7 mouse cellular contexts compared by ENCODE assay signal in the genomic region with DNA sequence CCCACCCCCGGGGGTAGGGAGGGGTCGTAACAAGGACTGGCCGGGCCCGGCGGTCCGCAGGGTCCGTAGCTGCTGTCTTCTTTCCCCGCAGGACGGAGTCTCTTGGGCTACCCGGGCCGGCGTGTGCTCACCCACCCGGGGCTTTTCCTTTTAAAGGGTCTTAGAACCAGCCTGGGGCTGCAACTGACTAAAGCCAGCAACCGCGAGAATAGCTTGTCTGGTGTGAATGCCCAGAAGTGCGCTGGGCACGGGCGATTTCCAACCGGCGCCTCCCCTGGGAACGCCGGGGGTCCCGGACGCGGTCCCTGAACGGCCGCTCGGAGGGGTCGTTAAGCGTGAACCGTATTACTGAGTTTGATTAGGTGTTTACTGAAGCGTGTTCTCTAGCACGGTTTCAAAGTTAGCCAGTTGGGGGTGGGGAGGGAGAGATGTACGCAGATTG. TPM values are rescaled to one million over a fixed set of nuclear protein-coding genes. Genes with fewer than 3 reads are reported as not detected.
DNase-seq lines count a peak whose midpoint lies in the region; ATAC-seq and TF ChIP-seq lines count a peak whose summit lies in the region.

No protein-coding gene starts in this region.

- H3K4me3 ChIP-seq in hindbrain, embryonic 13.5 days = peak overlapping the region; percentile 92
- H3K4me3 ChIP-seq in liver, postnatal 0 days (ENCODE audit: low read depth, low read length) = peak overlapping the region; percentile 75
- H3K4me3 ChIP-seq in testis, adult 2 months (ENCODE audit: control insufficient read depth, low read depth, low read length) = peak overlapping the region; percentile 96

- H3K27me3 ChIP-seq in hindbrain, embryonic 13.5 days = no peaks in the 10 kb centered on the region
- no peaks in the 10 kb centered on the region for H3K27me3 ChIP-seq in liver, postnatal 0 days (ENCODE audit: insufficient read depth, low read length)
- no peaks in the 10 kb centered on the region for H3K27me3 ChIP-seq in testis, adult 2 months (ENCODE audit: control insufficient read depth, insufficient read depth, low read length)

- no peaks in the 10 kb centered on the region for H3K36me3 ChIP-seq in hindbrain, embryonic 13.5 days
- no peaks in the 10 kb centered on the region for H3K36me3 ChIP-seq in liver, postnatal 0 days (replicated peaks; ENCODE audit: insufficient read depth, low read length)
- H3K36me3 ChIP-seq in testis, adult 2 months (ENCODE audit: control insufficient read depth, insufficient read depth, low read length) = peaks cover 2% of the 10 kb centered on the region; the same call in 1 of the 2 replicates

- no peak for TF ChIP-seq POLR2A in testis, adult 2 months (IDR thresholded peaks at IDR 0.05; ENCODE audit: control insufficient read depth, low read depth, low read length)

- ATAC-seq in hindbrain, embryonic 13.5 days (ENCODE audit: low FRiP score) = peak; percentile 71
- ATAC-seq in liver, postnatal 0 days = no peak

- under 1% methylated on average over 32 of the region's 34 CpGs for WGBS in hindbrain, embryonic 13.5 days
- under 1% methylated on average over 32 of the region's 34 CpGs for WGBS in liver, postnatal 0 days (ENCODE audit: insufficient replicate concordance)

- no peaks in the 10 kb centered on the region for H3K9me3 ChIP-seq in hindbrain, embryonic 13.5 days
- H3K9me3 ChIP-seq in liver, postnatal 0 days (ENCODE audit: low read length) = no peaks in the 10 kb centered on the region

- H3K4me2 ChIP-seq in hindbrain, embryonic 13.5 days = peak overlapping the region; percentile 76
- H3K4me2 ChIP-seq in liver, postnatal 0 days (ENCODE audit: low read depth, low read length) = peak overlapping the region; percentile 92

- no peak for TF ChIP-seq EP300 in liver, postnatal 0 days (IDR thresholded peaks at IDR 0.05; ENCODE audit: low read depth)

- peak overlapping the region; percentile 96 for H3K9ac ChIP-seq in hindbrain, embryonic 13.5 days
- peak overlapping the region; percentile 87 for H3K9ac ChIP-seq in liver, postnatal 0 days (replicated peaks)

- peaks cover 34% of the 10 kb centered on the region for H3K4me1 ChIP-seq in hindbrain, embryonic 13.5 days (replicated peaks)
- H3K4me1 ChIP-seq in liver, postnatal 0 days (ENCODE audit: insufficient read depth) = peaks cover 16% of the 10 kb centered on the region
- H3K4me1 ChIP-seq in testis, adult 2 months (ENCODE audit: control insufficient read depth, insufficient read depth, low read length) = peaks cover 5% of the 10 kb centered on the region

- TF ChIP-seq CTCF in liver, postnatal 0 days (IDR thresholded peaks at IDR 0.05; ENCODE audit: low read depth) = no peak
- TF ChIP-seq CTCF in testis, adult 2 months (IDR thresholded peaks at IDR 0.05; ENCODE audit: control insufficient read depth, insufficient read depth, insufficient replicate concordance, low read depth, low read length) = no peak

- peak; percentile 55 for DNase-seq in 3134 (ENCODE audit: extremely low read depth, insufficient read length, low spot score)
- peak; percentile 48 for DNase-seq in 3T3-L1 (ENCODE audit: low read depth, low spot score)
- peak; percentile 55 for DNase-seq in cerebellum, adult 9-10 months
- DNase-seq in liver, postnatal 0 days = peak; percentile 32
- DNase-seq in right cerebral cortex, postnatal 10 days (ENCODE audit: low spot score in 2 of 2) = no peak

- H3K27ac ChIP-seq in hindbrain, embryonic 13.5 days = peak overlapping the region; percentile 94
- peak overlapping the region; percentile 86 for H3K27ac ChIP-seq in liver, postnatal 0 days (ENCODE audit: low read depth)
- peak overlapping the region; percentile 91 for H3K27ac ChIP-seq in testis, adult 2 months (ENCODE audit: control insufficient read depth, insufficient read depth, low read depth, low read length)

RNA-seq across cellular contexts. Expression of gene Rubcn, which starts 0.6 kb away (rescaled TPM):
- polyA plus RNA-seq in hindbrain, embryonic 13.5 days (2015; fragmentation: Nextera tagmentation; extraction: Ambion mirVana) = 26.1 and 28.8 TPM in 2 replicates
- 4.0 and 4.3 TPM in 2 replicates for polyA plus RNA-seq in liver, postnatal 0 days (2015; fragmentation: Nextera tagmentation; extraction: Ambion mirVana)
- polyA plus RNA-seq in testis, adult 2 months (2012; rRNA removed) = 77.3 and 84.7 TPM in 2 replicates

RNA-seq across cellular contexts. Expression of gene Fyttd1, which starts 0.9 kb away (rescaled TPM):
- polyA plus RNA-seq in hindbrain, embryonic 13.5 days (2015; fragmentation: Nextera tagmentation; extraction: Ambion mirVana) = 110 and 119 TPM in 2 replicates
- polyA plus RNA-seq in liver, postnatal 0 days (2015; fragmentation: Nextera tagmentation; extraction: Ambion mirVana) = 36.6 and 40.6 TPM in 2 replicates
- polyA plus RNA-seq in testis, adult 2 months (2012; rRNA removed) = 35.8 and 45.3 TPM in 2 replicates

RNA-seq across cellular contexts. Expression of gene Lrch3, which starts 35.7 kb away (rescaled TPM):
- 47.3 and 51.3 TPM in 2 replicates for polyA plus RNA-seq in hindbrain, embryonic 13.5 days (2015; fragmentation: Nextera tagmentation; extraction: Ambion mirVana)
- 2.6 and 4.3 TPM in 2 replicates for polyA plus RNA-seq in liver, postnatal 0 days (2015; fragmentation: Nextera tagmentation; extraction: Ambion mirVana)
- 14.2 and 15.4 TPM in 2 replicates for polyA plus RNA-seq in testis, adult 2 months (2012; rRNA removed)

Comparison
In these comparisons a context has a peak if more than half of its experiments do, and no peak if none do; other contexts are left out.
1. DNase-seq: peak in 3134 (single experiment), 3T3-L1 (single experiment), cerebellum, adult 9-10 months (single experiment) and liver, postnatal 0 days (single experiment); none in right cerebral cortex, postnatal 10 days (0 of 2).
2. Peak in every context shown above with its lines, with median percentiles within 50 percentile points of each other: H3K27ac ChIP-seq and H3K4me3 ChIP-seq.